Mouse (Mus musculus) layer of hippocampus, adult 2 months (tissue): ENCODE results near the gene Taar2. TPM values are rescaled to one million over a fixed set of nuclear protein-coding genes. Genes with fewer than 3 reads are reported as not detected.
A peak's percentile ranks its signal among the peaks of the same experiment; 100 is the strongest.

Experiments used
- DNase-seq, 2 experiments: peaks; one replicate each; pipeline ENCODE4 v3.0.0; 2022; ENCODE audit warnings: low spot score in 2 of 2
- H3K27ac ChIP-seq: fragments of 200-600 bp; 2 replicates; pipeline ENCODE4 v1.8.1; 2022
- H3K4me3 ChIP-seq: fragments of 200-600 bp; 2 replicates; pipeline ENCODE4 v1.8.1; 2022; ENCODE audit warnings: mild to moderate bottlenecking
- CTCF ChIP-seq: fragments of 200-600 bp; conservative IDR thresholded peaks from 2 replicates; pipeline ENCODE4 v1.8.1; 2022; ENCODE audit warnings: antibody characterized with exemption, mild to moderate bottlenecking, moderate library complexity
- long read RNA-seq, 2 experiments: library from polyadenylated mRNA; stranded (forward); transcript quantifications; one replicate each; pipeline ENCODE4 v2.0.0; 2021; ENCODE audit warnings: borderline mapping rate in 2 of 2
- total RNA-seq, 2 experiments: library from RNA; stranded (reverse); gene quantifications; 2 replicates each; pipeline ENCODE4 v1.2.3; 2021

Gene Taar2
- not detected for total RNA-seq
- long read RNA-seq, experiment 1: 0 reads
- long read RNA-seq, experiment 2: 0 reads

GRCm38 (mm10) chr10:23938312-23938711 is at the start of gene Taar2:
TSS of gene Taar2 (plus strand) at chr10:23938572.
- Histone ChIP-seq H3K27ac (no peak within 1 kb of the TSS), H3K4me3 (no peak within 1 kb of the TSS)
- no peak for DNase-seq
- TF ChIP-seq CTCF: no peak

- no peak for DNase-seq
- H3K27ac ChIP-seq: no peak overlapping the region
- H3K4me3 ChIP-seq: no peak overlapping the region
- no peak for TF ChIP-seq CTCF
These were observed 45.4 kb upstream of the Taar2 start for GRCm38 (mm10) chr10:23892987-23893386.

- H3K27ac ChIP-seq: no peak within 1 kb of the TSS
- H3K4me3 ChIP-seq: peak within 1 kb of the TSS; percentile 36; the same call in 1 of the 2 replicates
- no peak for TF ChIP-seq CTCF
- DNase-seq: no peak
These were observed 43.6 kb upstream of the Taar2 start, which contains the start of gene Vnn1 for GRCm38 (mm10) chr10:23894601-23895349. TSS of gene Vnn1 (plus strand) at chr10:23894688.

- H3K4me3 ChIP-seq: no peak overlapping the region
- no peak for DNase-seq
- no peak overlapping the region for H3K27ac ChIP-seq
- no peak for TF ChIP-seq CTCF
These were observed 43.0 kb upstream of the Taar2 start for GRCm38 (mm10) chr10:23895376-23895775.

GRCm38 (mm10) chr10:23901119-23901518 is 37.3 kb upstream of the Taar2 start:
- H3K4me3 ChIP-seq: no peak overlapping the region
- no peak for TF ChIP-seq CTCF
- no peak for DNase-seq
- H3K27ac ChIP-seq: no peak overlapping the region

- no peak for DNase-seq
- Histone ChIP-seq H3K4me3 (no peak overlapping the region), H3K27ac (no peak overlapping the region)
- no peak for TF ChIP-seq CTCF
These were observed 32.7 kb upstream of the Taar2 start for GRCm38 (mm10) chr10:23905661-23906060.

- no peak for DNase-seq
- H3K27ac ChIP-seq: no peak within 1 kb of the TSS
- TF ChIP-seq CTCF: no peak
- no peak within 1 kb of the TSS for H3K4me3 ChIP-seq
These were observed 18.3 kb upstream of the Taar2 start, which contains the start of gene Taar1 for GRCm38 (mm10) chr10:23920056-23920455. TSS of gene Taar1 (plus strand) at chr10:23920356.

GRCm38 (mm10) chr10:23922468-23922867 is 15.9 kb upstream of the Taar2 start:
- no peak for DNase-seq
- no peak for TF ChIP-seq CTCF
- Histone ChIP-seq H3K27ac (no peak overlapping the region), H3K4me3 (no peak overlapping the region)

- Histone ChIP-seq H3K27ac (no peak overlapping the region), H3K4me3 (no peak overlapping the region)
- TF ChIP-seq CTCF: no peak
- no peak for DNase-seq
These were observed 14.4 kb upstream of the Taar2 start for GRCm38 (mm10) chr10:23923941-23924340.

- DNase-seq: no peak
- no peak overlapping the region for H3K27ac ChIP-seq
- TF ChIP-seq CTCF: no peak
- no peak overlapping the region for H3K4me3 ChIP-seq
These were observed 759 bp upstream of the Taar2 start for GRCm38 (mm10) chr10:23937613-23938012.

GRCm38 (mm10) chr10:23942465-23942864 is 4.1 kb downstream of the Taar2 start:
- Histone ChIP-seq H3K27ac (no peak overlapping the region), H3K4me3 (no peak overlapping the region)
- no peak for DNase-seq
- TF ChIP-seq CTCF: peak; percentile 64

GRCm38 (mm10) chr10:23948026-23948425 is 9.7 kb downstream of the Taar2 start:
- DNase-seq: no peak
- Histone ChIP-seq H3K4me3 (no peak overlapping the region), H3K27ac (no peak overlapping the region)
- no peak for TF ChIP-seq CTCF

GRCm38 (mm10) chr10:23949508-23950005 is 11.2 kb downstream of the Taar2 start, which contains the start of gene Taar3:
TSS of gene Taar3 (plus strand) at chr10:23949558.
- DNase-seq: peak in 1 of 2 experiments; percentile 41
- no peak for TF ChIP-seq CTCF
- Histone ChIP-seq H3K27ac (no peak within 1 kb of the TSS), H3K4me3 (no peak within 1 kb of the TSS)

GRCm38 (mm10) chr10:23951714-23952113 is 13.3 kb downstream of the Taar2 start:
- Histone ChIP-seq H3K27ac (no peak overlapping the region), H3K4me3 (no peak overlapping the region)
- no peak for DNase-seq
- no peak for TF ChIP-seq CTCF
